Mouse (Mus musculus) myocyte (in vitro differentiated cells): ENCODE measurements around the gene H2al1b.

Experiments used
- E2F4 ChIP-seq: IDR thresholded peaks from one replicate; pipeline ENCODE4 v1.6.1; 2011; ENCODE audit warnings: mild to moderate bottlenecking, control low read depth, moderate library complexity; ENCODE audit not compliant: insufficient read depth
- POLR2A ChIP-seq: IDR thresholded peaks from one replicate; pipeline ENCODE4 v1.6.1; 2011; ENCODE audit warnings: low read depth, mild to moderate bottlenecking, control low read depth, moderate library complexity; ENCODE audit not compliant: insufficient read length
- REST ChIP-seq: IDR thresholded peaks from one replicate; pipeline ENCODE4 v1.6.1; 2011; ENCODE audit warnings: mild to moderate bottlenecking, control low read depth, moderate library complexity; ENCODE audit not compliant: insufficient read depth, insufficient read length
- USF1 ChIP-seq: IDR thresholded peaks from one replicate; pipeline ENCODE4 v1.6.1; 2011; ENCODE audit warnings: low read depth, mild to moderate bottlenecking, control low read depth, moderate library complexity

DNA sequence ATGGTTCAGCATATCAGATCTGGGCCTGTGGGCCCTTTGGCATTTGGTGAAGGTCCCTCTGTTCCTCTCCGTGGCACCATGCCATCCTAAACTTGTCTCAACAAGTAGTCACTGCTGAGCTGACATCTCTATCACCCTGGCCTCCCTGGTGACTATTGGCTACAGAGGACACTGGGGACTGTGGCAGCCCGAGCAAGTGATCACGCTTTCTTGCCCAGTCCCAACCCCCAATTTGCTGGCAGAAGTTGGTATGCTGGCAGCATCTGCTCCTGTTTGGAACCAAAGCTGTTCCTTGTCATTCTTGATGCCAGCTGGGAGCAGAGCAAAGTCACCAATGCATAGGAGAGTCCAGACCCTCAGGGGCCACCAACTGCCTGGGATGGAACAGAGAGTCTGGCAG lies 33.2 kb upstream of the H2al1b start:
- TF ChIP-seq POLR2A = no peak
- TF ChIP-seq E2F4 = no peak
- no peak for TF ChIP-seq REST
- no peak for TF ChIP-seq USF1
